Mouse (Mus musculus) heart, embryonic 10.5 days (tissue): Measurements from ENCODE around the gene Clca4b. TPM values are rescaled to one million over a fixed set of nuclear protein-coding genes. Genes with fewer than 3 reads are reported as not detected.
"Not testable (repeated sequence)": the region's sequence is repeated elsewhere in the genome, so short reads cannot be mapped to it uniquely, and the experiment has no call there.

Experiments
- DNase-seq: peaks from one replicate; pipeline ENCODE4 v3.0.0-alpha.2; 2017; ENCODE audit warnings: low spot score
- H3K27ac ChIP-seq: fragments of 300-500 bp; sonication (generic); 2 replicates; pipeline ENCODE4 v1.5.1; 2016; ENCODE audit warnings: mild to moderate bottlenecking
- H3K27me3 ChIP-seq: fragments of 300-500 bp; sonication (generic); 2 replicates; pipeline ENCODE4 v1.6.1; 2016; ENCODE audit warnings: mild to moderate bottlenecking; ENCODE audit not compliant: poor library complexity, insufficient read depth, severe bottlenecking
- H3K36me3 ChIP-seq: fragments of 300-500 bp; sonication (generic); 2 replicates; pipeline ENCODE4 v1.6.1; 2016; ENCODE audit warnings: mild to moderate bottlenecking, moderate library complexity
- H3K4me1 ChIP-seq: fragments of 300-500 bp; sonication (generic); 2 replicates; pipeline ENCODE4 v1.6.1; 2016; ENCODE audit warnings: mild to moderate bottlenecking
- H3K4me3 ChIP-seq: fragments of 300-500 bp; sonication (generic); 2 replicates; pipeline ENCODE4 v1.5.1; 2016; ENCODE audit warnings: mild to moderate bottlenecking, moderate library complexity
- H3K9me3 ChIP-seq: fragments of 300-500 bp; sonication (generic); 2 replicates; pipeline ENCODE4 v1.6.1; 2016; ENCODE audit warnings: mild to moderate bottlenecking, moderate library complexity
- WGBS: fragments of 180-500 bp; shearing (Covaris S2); methylation state at CpG from one replicate; pipeline ENCODE4 v1.1.7; 2016; 5-methylcytosine and 5-hydroxymethylcytosine counted together
- polyA plus RNA-seq: library from polyadenylated mRNA; unstranded; fragments of >200 nt; fragmentation: Nextera tagmentation; extraction: Ambion mirVana; gene quantifications from 2 replicates; pipeline ENCODE4 v1.2.1, GENCODE M21; 2016

The Clca4b gene
- not detected in 2 replicates for polyA plus RNA-seq

- Histone ChIP-seq H3K4me1 (no peaks in the 10 kb centered on the region), H3K9me3 (no peaks in the 10 kb centered on the region), H3K4me3 (no peak within 1 kb of the TSS), H3K36me3 (no peaks in the 10 kb centered on the region), H3K27ac (no peak within 1 kb of the TSS), H3K27me3 (no peaks in the 10 kb centered on the region)
- DNase-seq = no peak
Observed at GRCm38 (mm10) chr3:144932335-144932734, at the start of gene Clca4b. Gene Clca4b (minus strand): TSS chr3:144932529.

GRCm38 (mm10) chr3:144980551-144980950, 48.2 kb upstream of the Clca4b start:
- DNase-seq = no peak
- 76% methylated on average over 6 of the region's 6 CpGs for WGBS
- Histone ChIP-seq H3K27me3 (no peaks in the 10 kb centered on the region), H3K36me3 (no peaks in the 10 kb centered on the region), H3K4me3 (no peak overlapping the region), H3K9me3 (no peaks in the 10 kb centered on the region), H3K27ac (no peak overlapping the region), H3K4me1 (no peaks in the 10 kb centered on the region)

GRCm38 (mm10) chr3:144977631-144978030, 45.3 kb upstream of the Clca4b start:
- H3K4me3 ChIP-seq = no peak overlapping the region
- H3K9me3 ChIP-seq = no peaks in the 10 kb centered on the region
- no peak for DNase-seq
- no peaks in the 10 kb centered on the region for H3K36me3 ChIP-seq
- WGBS = 62% methylated on average over 4 of the region's 4 CpGs
- H3K27me3 ChIP-seq = no peaks in the 10 kb centered on the region
- no peak overlapping the region for H3K27ac ChIP-seq
- no peaks in the 10 kb centered on the region for H3K4me1 ChIP-seq

GRCm38 (mm10) chr3:144976091-144976490, 43.8 kb upstream of the Clca4b start:
- H3K36me3 ChIP-seq = no peaks in the 10 kb centered on the region
- H3K9me3 ChIP-seq = no peaks in the 10 kb centered on the region
- no peak for DNase-seq
- H3K27ac ChIP-seq = no peak overlapping the region
- no peaks in the 10 kb centered on the region for H3K4me1 ChIP-seq
- WGBS = 47% methylated on average over 1 of the region's 1 CpGs
- no peaks in the 10 kb centered on the region for H3K27me3 ChIP-seq
- H3K4me3 ChIP-seq = no peak overlapping the region

GRCm38 (mm10) chr3:144974945-144975344, 42.6 kb upstream of the Clca4b start, which contains the start of gene Clca4a:
Gene Clca4a (minus strand): TSS chr3:144975045.
- H3K27ac ChIP-seq = no peak within 1 kb of the TSS
- H3K36me3 ChIP-seq = no peaks in the 10 kb centered on the region

GRCm38 (mm10) chr3:144971553-144972270, 39.4 kb upstream of the Clca4b start:
- DNase-seq = no peak
- Histone ChIP-seq H3K27ac (no peak overlapping the region), H3K9me3 (no peaks in the 10 kb centered on the region), H3K27me3 (no peaks in the 10 kb centered on the region), H3K36me3 (no peaks in the 10 kb centered on the region), H3K4me1 (no peaks in the 10 kb centered on the region), H3K4me3 (no peak overlapping the region)
- 67% methylated on average over 9 of the region's 9 CpGs for WGBS

More at GRCm38 (mm10) chr3:144974945-144975344, 42.6 kb upstream of the Clca4b start, which contains the start of gene Clca4a:
- Histone ChIP-seq H3K9me3 (no peaks in the 10 kb centered on the region), H3K27me3 (no peaks in the 10 kb centered on the region), H3K4me1 (no peaks in the 10 kb centered on the region), H3K4me3 (no peak within 1 kb of the TSS)
- no peak for DNase-seq

GRCm38 (mm10) chr3:144969755-144970154, 37.4 kb upstream of the Clca4b start:
- no peaks in the 10 kb centered on the region for H3K27me3 ChIP-seq
- H3K36me3 ChIP-seq = no peaks in the 10 kb centered on the region
- no peak overlapping the region for H3K27ac ChIP-seq
- H3K4me1 ChIP-seq = no peaks in the 10 kb centered on the region
- H3K9me3 ChIP-seq = no peaks in the 10 kb centered on the region
- 69% methylated on average over 1 of the region's 1 CpGs for WGBS
- no peak for DNase-seq
- H3K4me3 ChIP-seq = no peak overlapping the region

GRCm38 (mm10) chr3:144966074-144966473, 33.7 kb upstream of the Clca4b start:
- Histone ChIP-seq H3K36me3 (no peaks in the 10 kb centered on the region), H3K4me3 (no peak overlapping the region), H3K27ac (no peak overlapping the region), H3K27me3 (no peaks in the 10 kb centered on the region), H3K9me3 (no peaks in the 10 kb centered on the region), H3K4me1 (no peaks in the 10 kb centered on the region)
- WGBS = 61% methylated on average over 4 of the region's 4 CpGs
- no peak for DNase-seq

- Histone ChIP-seq H3K27me3 (no peaks in the 10 kb centered on the region), H3K4me1 (no peaks in the 10 kb centered on the region), H3K27ac (no peak overlapping the region), H3K9me3 (no peaks in the 10 kb centered on the region), H3K36me3 (no peaks in the 10 kb centered on the region), H3K4me3 (no peak overlapping the region)
- DNase-seq = no peak
- WGBS = 68% methylated on average over 4 of the region's 4 CpGs
Observed at GRCm38 (mm10) chr3:144950829-144951228, 18.5 kb upstream of the Clca4b start.

- not testable (repeated sequence) for H3K4me3 ChIP-seq, DNase-seq, H3K4me1 ChIP-seq, H3K27me3 ChIP-seq, H3K9me3 ChIP-seq, H3K36me3 ChIP-seq, H3K27ac ChIP-seq
- WGBS = 17% methylated on average over 5 of the region's 5 CpGs
Observed at GRCm38 (mm10) chr3:144947376-144947775, 15.0 kb upstream of the Clca4b start.

- not testable (repeated sequence) for H3K27ac ChIP-seq, H3K27me3 ChIP-seq, H3K9me3 ChIP-seq, H3K4me1 ChIP-seq, H3K4me3 ChIP-seq, H3K36me3 ChIP-seq, DNase-seq
Observed at GRCm38 (mm10) chr3:144933625-144934024, 1.3 kb upstream of the Clca4b start.

- DNase-seq = no peak
- Histone ChIP-seq H3K4me3 (no peak overlapping the region), H3K36me3 (no peaks in the 10 kb centered on the region), H3K27ac (no peak overlapping the region), H3K27me3 (no peaks in the 10 kb centered on the region), H3K9me3 (no peaks in the 10 kb centered on the region), H3K4me1 (no peaks in the 10 kb centered on the region)
- 88% methylated on average over 1 of the region's 1 CpGs for WGBS
Observed at GRCm38 (mm10) chr3:144933011-144933491, 722 bp upstream of the Clca4b start.

GRCm38 (mm10) chr3:144914014-144914413, 18.3 kb downstream of the Clca4b start:
- Histone ChIP-seq H3K27me3 (no peaks in the 10 kb centered on the region), H3K4me1 (no peaks in the 10 kb centered on the region), H3K4me3 (no peak overlapping the region), H3K36me3 (no peaks in the 10 kb centered on the region), H3K27ac (no peak overlapping the region), H3K9me3 (no peaks in the 10 kb centered on the region)
- DNase-seq = no peak
- WGBS = 88% methylated on average over 2 of the region's 2 CpGs
